Comparison of ENCODE assay signal across 9 mouse cellular contexts in genomic region chr14:76011062-76011457, GRCm38 (mm10). TPM values are rescaled to one million over a fixed set of nuclear protein-coding genes. Genes with fewer than 3 reads are reported as not detected.
A peak's percentile ranks its signal among the peaks of the same experiment; 100 is the strongest.
DNase-seq lines count a peak whose midpoint lies in the region; ATAC-seq lines count a peak whose summit lies in the region.
"Had no signal": no experiment of that assay in that cellular context is flagged by ENCODE, and none has a peak within 500 bp of the region (broad histone marks: within the 10 kb centered on the region; RNA-seq: fewer than 3 reads in every experiment).

No protein-coding gene starts in this region.

- no peaks in the 10 kb centered on the region for H3K27me3 ChIP-seq in kidney, embryonic 16.5 days (ENCODE audit: insufficient read depth, low read length)
- H3K27me3 ChIP-seq in embryonic facial prominence, embryonic 11.5 days (ENCODE audit: control insufficient read depth, insufficient read depth, low read length): no peaks in the 10 kb centered on the region
- no peaks in the 10 kb centered on the region for H3K27me3 ChIP-seq in hindbrain, embryonic 16.5 days (replicated peaks; ENCODE audit: control insufficient read depth, insufficient read depth, low read length)
- no peaks in the 10 kb centered on the region for H3K27me3 ChIP-seq in midbrain, embryonic 16.5 days (ENCODE audit: control insufficient read depth, insufficient read depth, low read depth, low read length)
- H3K27me3 ChIP-seq: Patski had no signal

- peak overlapping the region; percentile 50 for H3K9ac ChIP-seq in kidney, embryonic 16.5 days (replicated peaks; ENCODE audit: low read length)
- no peak overlapping the region for H3K9ac ChIP-seq in embryonic facial prominence, embryonic 11.5 days (replicated peaks; ENCODE audit: low read length)
- H3K9ac ChIP-seq in hindbrain, embryonic 16.5 days (ENCODE audit: low read depth, low read length): peak overlapping the region; percentile 86
- peak overlapping the region; percentile 18; the same call in 1 of the 2 replicates for H3K9ac ChIP-seq in midbrain, embryonic 16.5 days (ENCODE audit: low read depth, low read length)

- H3K36me3 ChIP-seq in kidney, embryonic 16.5 days (ENCODE audit: insufficient read depth, low read length): no peaks in the 10 kb centered on the region
- no peaks in the 10 kb centered on the region for H3K36me3 ChIP-seq in embryonic facial prominence, embryonic 11.5 days (replicated peaks; ENCODE audit: control insufficient read depth, insufficient read depth, low read depth, low read length)
- H3K36me3 ChIP-seq in hindbrain, embryonic 16.5 days (ENCODE audit: control insufficient read depth, insufficient read depth, low read length): no peaks in the 10 kb centered on the region
- no peaks in the 10 kb centered on the region for H3K36me3 ChIP-seq in midbrain, embryonic 16.5 days (ENCODE audit: control insufficient read depth, insufficient read depth, low read length)

- no peak overlapping the region for H3K27ac ChIP-seq in kidney, embryonic 16.5 days (ENCODE audit: low read length)
- H3K27ac ChIP-seq in embryonic facial prominence, embryonic 11.5 days (replicated peaks; ENCODE audit: low read depth, low read length): no peak overlapping the region
- H3K27ac ChIP-seq in hindbrain, embryonic 16.5 days (ENCODE audit: low read depth, low read length): peak overlapping the region; percentile 64; the same call in 1 of the 2 replicates
- H3K27ac ChIP-seq in midbrain, embryonic 16.5 days (ENCODE audit: low read length): 0 out of 2 replicates have a peak overlapping the region, but pooled peaks have one; percentile 43

- H3K9me3 ChIP-seq in kidney, embryonic 16.5 days (ENCODE audit: low read length): no peaks in the 10 kb centered on the region
- no peaks in the 10 kb centered on the region for H3K9me3 ChIP-seq in embryonic facial prominence, embryonic 11.5 days (replicated peaks; ENCODE audit: control insufficient read depth, low read length)
- H3K9me3 ChIP-seq in hindbrain, embryonic 16.5 days (ENCODE audit: control insufficient read depth, low read length): no peaks in the 10 kb centered on the region
- H3K9me3 ChIP-seq in midbrain, embryonic 16.5 days (replicated peaks; ENCODE audit: control insufficient read depth, low read length, poor library complexity, severe bottlenecking): no peaks in the 10 kb centered on the region

- H3K4me2 ChIP-seq in kidney, embryonic 16.5 days (replicated peaks; ENCODE audit: low read depth, low read length): peak overlapping the region; percentile 75
- H3K4me2 ChIP-seq in embryonic facial prominence, embryonic 11.5 days (ENCODE audit: low read depth, low read length): peak overlapping the region; percentile 45
- H3K4me2 ChIP-seq in hindbrain, embryonic 16.5 days (ENCODE audit: low read length): peak overlapping the region; percentile 81
- peak overlapping the region; percentile 80 for H3K4me2 ChIP-seq in midbrain, embryonic 16.5 days (ENCODE audit: low read length)

- 27% methylated on average over 7 of the region's 7 CpGs for WGBS in kidney, embryonic 16.5 days
- 26% methylated on average over 7 of the region's 7 CpGs for WGBS in embryonic facial prominence, embryonic 11.5 days
- 22% methylated on average over 7 of the region's 7 CpGs for WGBS in hindbrain, embryonic 16.5 days
- 21% methylated on average over 7 of the region's 7 CpGs for WGBS in midbrain, embryonic 16.5 days

- no peak for DNase-seq in kidney, adult 11 months
- peak; percentile 6 for DNase-seq in embryonic facial prominence, embryonic 11.5 days (ENCODE audit: low spot score)
- DNase-seq in adrenal gland, postnatal 14 days: no peak
- no peak for DNase-seq in gastrocnemius, postnatal 10 days
- DNase-seq in urinary bladder, postnatal 10 days (ENCODE audit: low spot score): no peak

- H3K4me1 ChIP-seq in kidney, embryonic 16.5 days (ENCODE audit: insufficient read depth, low read length): peaks cover 9% of the 10 kb centered on the region
- H3K4me1 ChIP-seq in embryonic facial prominence, embryonic 11.5 days (ENCODE audit: control insufficient read depth, insufficient read depth, low read length): no peaks in the 10 kb centered on the region
- peaks cover 15% of the 10 kb centered on the region for H3K4me1 ChIP-seq in hindbrain, embryonic 16.5 days (ENCODE audit: control insufficient read depth, insufficient read depth, low read depth, low read length)
- H3K4me1 ChIP-seq in midbrain, embryonic 16.5 days (ENCODE audit: control insufficient read depth, insufficient read depth, low read length): peaks cover 19% of the 10 kb centered on the region

- H3K4me3 ChIP-seq in kidney, embryonic 16.5 days (ENCODE audit: low read length): peak overlapping the region; percentile 65
- H3K4me3 ChIP-seq in embryonic facial prominence, embryonic 11.5 days (ENCODE audit: low read depth, low read length): peak overlapping the region; percentile 91; the same call in 1 of the 2 replicates
- peak overlapping the region; percentile 99 for H3K4me3 ChIP-seq in hindbrain, embryonic 16.5 days (ENCODE audit: low read length)
- peak overlapping the region; percentile 84 for H3K4me3 ChIP-seq in midbrain, embryonic 16.5 days (ENCODE audit: low read depth, low read length)

- no peak for ATAC-seq in kidney, embryonic 16.5 days (ENCODE audit: low FRiP score, low TSS enrichment)
- peak; percentile 53 for ATAC-seq in embryonic facial prominence, embryonic 11.5 days (replicated peaks; ENCODE audit: insufficient number of reproducible peaks, low FRiP score, low TSS enrichment, low read depth)
- ATAC-seq in hindbrain, embryonic 16.5 days: no peak; the same call in 1 of the 2 replicates
- peak; percentile 68; the same call in 1 of the 2 replicates for ATAC-seq in midbrain, embryonic 16.5 days

RNA-seq across cellular contexts. Expression of gene Gtf2f2, which starts 0.4 kb away (rescaled TPM):
- 35.1 and 35.5 TPM in 2 replicates for polyA plus RNA-seq in kidney, embryonic 16.5 days (2015; fragmentation: Nextera tagmentation; extraction: Ambion mirVana)
- 55.9 and 56.3 TPM in 2 replicates for polyA plus RNA-seq in embryonic facial prominence, embryonic 11.5 days (2014; fragmentation: Nextera tagmentation; extraction: Ambion mirVana)
- 33.2 and 34.1 TPM in 2 replicates for polyA plus RNA-seq in hindbrain, embryonic 16.5 days (2015; fragmentation: Nextera tagmentation; extraction: Ambion mirVana)
- polyA plus RNA-seq in midbrain, embryonic 16.5 days (2015; fragmentation: Nextera tagmentation; extraction: Ambion mirVana): 37.2 and 39.2 TPM in 2 replicates
- total RNA-seq in adrenal gland, postnatal 14 days (2021): 24.1 and 25.5 TPM in 2 replicates
- 10 to 100 TPM; 14.2 to 14.9 TPM for total RNA-seq in gastrocnemius, postnatal 10 days (2021)

RNA-seq across cellular contexts. Expression of gene Kctd4, which starts 56.3 kb away (rescaled TPM):
- polyA plus RNA-seq in kidney, embryonic 16.5 days (2015; fragmentation: Nextera tagmentation; extraction: Ambion mirVana): 0.27 and 0.41 TPM in 2 replicates
- 0.34 and 0.38 TPM in 2 replicates for polyA plus RNA-seq in embryonic facial prominence, embryonic 11.5 days (2014; fragmentation: Nextera tagmentation; extraction: Ambion mirVana)
- 6.2 and 6.7 TPM in 2 replicates for polyA plus RNA-seq in hindbrain, embryonic 16.5 days (2015; fragmentation: Nextera tagmentation; extraction: Ambion mirVana)
- 9.3 and 9.7 TPM in 2 replicates for polyA plus RNA-seq in midbrain, embryonic 16.5 days (2015; fragmentation: Nextera tagmentation; extraction: Ambion mirVana)
- total RNA-seq in adrenal gland, postnatal 14 days (2021): not detected in 2 replicates
- under 1 TPM in 1 of 2 experiments, not detected in 1; 0.05 TPM for total RNA-seq in gastrocnemius, postnatal 10 days (2021)
- polyA plus RNA-seq: Patski had no signal

Comparison
In these comparisons a context has a peak if more than half of its experiments do, and no peak if none do; other contexts are left out.
1. ATAC-seq: peak in embryonic facial prominence, embryonic 11.5 days (single experiment) and midbrain, embryonic 16.5 days (single experiment); none in kidney, embryonic 16.5 days (single experiment) and hindbrain, embryonic 16.5 days (single experiment).
2. H3K27ac ChIP-seq: peak in hindbrain, embryonic 16.5 days (single experiment) and midbrain, embryonic 16.5 days (single experiment); none in kidney, embryonic 16.5 days (single experiment) and embryonic facial prominence, embryonic 11.5 days (single experiment).
3. Peak in every context shown above with its lines, with median percentiles within 50 percentile points of each other: H3K4me2 ChIP-seq and H3K4me3 ChIP-seq.